Mouse (Mus musculus) hindbrain, postnatal 0 days (tissue): ENCODE measurements around the gene Taok3. TPM values are rescaled to one million over a fixed set of nuclear protein-coding genes. Genes with fewer than 3 reads are reported as not detected.

ENCODE experiments used
- ATAC-seq: fragments of 200-750 bp; cut with Nextera tagmentation; 2 replicates; pipeline ENCODE4 v1.8.0; 2017; ENCODE audit warnings: mild to moderate bottlenecking, moderate TSS enrichment, moderate library complexity
- DNase-seq: peaks from one replicate; pipeline ENCODE4 v3.0.0-alpha.2; 2015; ENCODE audit warnings: low spot score
- H3K27ac ChIP-seq: fragments of 300-500 bp; sonication (generic); 2 replicates; pipeline ENCODE4 v1.5.1; 2014; ENCODE audit warnings: mild to moderate bottlenecking
- H3K27me3 ChIP-seq: fragments of 300-500 bp; sonication (generic); 2 replicates; pipeline ENCODE4 v1.6.1; 2014; ENCODE audit warnings: low read length, mixed read lengths; ENCODE audit not compliant: insufficient read depth
- H3K36me3 ChIP-seq: fragments of 300-500 bp; sonication (generic); 2 replicates; pipeline ENCODE4 v1.6.1; 2014; ENCODE audit warnings: low read length, mixed read lengths; ENCODE audit not compliant: insufficient read depth
- H3K4me1 ChIP-seq: fragments of 300-500 bp; sonication (generic); 2 replicates; pipeline ENCODE4 v1.6.1; 2014; ENCODE audit warnings: antibody characterized with exemption, low read length, mixed read lengths; ENCODE audit not compliant: insufficient read depth
- H3K4me2 ChIP-seq: fragments of 300-500 bp; sonication (generic); 2 replicates; pipeline ENCODE4 v1.6.1; 2014; ENCODE audit warnings: low read depth, mild to moderate bottlenecking, low read length, moderate library complexity, mixed read lengths
- H3K4me3 ChIP-seq: fragments of 300-500 bp; sonication (generic); 2 replicates; pipeline ENCODE4 v1.5.1; 2014; ENCODE audit warnings: low read length
- H3K9ac ChIP-seq: fragments of 300-500 bp; sonication (generic); replicated peaks from 2 replicates; pipeline ENCODE4 v1.6.1; 2014; ENCODE audit warnings: mild to moderate bottlenecking, low read length, moderate library complexity, mixed read lengths
- H3K9me3 ChIP-seq: fragments of 300-500 bp; sonication (generic); 2 replicates; pipeline ENCODE4 v1.6.1; 2016; ENCODE audit warnings: low read length, mixed read lengths
- CTCF ChIP-seq: IDR thresholded peaks from 2 replicates; pipeline ENCODE4 v1.5.1; 2016; ENCODE audit warnings: antibody characterized with exemption, control low read depth, low read depth
- WGBS: fragments of 180-500 bp; shearing (Covaris S2); extraction: QIAGEN DNeasy Blood & Tissue Kit; methylation state at CpG from one replicate; pipeline ENCODE4 v1.1.7; 2014; 5-methylcytosine and 5-hydroxymethylcytosine counted together
- polyA plus RNA-seq: library from polyadenylated mRNA; unstranded; fragments of >200 nt; fragmentation: Nextera tagmentation; extraction: Ambion mirVana; gene quantifications from 2 replicates; pipeline ENCODE4 v1.2.1, GENCODE M21; 2015
- total RNA-seq: library from RNA; depleted of rRNA; stranded (reverse); fragments of >200 nt; gene quantifications from 2 replicates; pipeline ENCODE4 v1.2.3, GENCODE M21; 2014

Taok3 gene
- total and polyA plus RNA-seq, 2 experiments from 2014 or later, result 21.0 to 50.2 TPM

GRCm38 (mm10) chr5:117159326-117159725, 39.4 kb downstream of the Taok3 start:
- Histone ChIP-seq H3K4me1 (no peaks in the 10 kb centered on the region), H3K4me2 (no peak overlapping the region), H3K9me3 (no peaks in the 10 kb centered on the region), H3K9ac (no peak overlapping the region), H3K36me3 (no peaks in the 10 kb centered on the region), H3K4me3 (no peak overlapping the region), H3K27me3 (no peaks in the 10 kb centered on the region), H3K27ac (no peak overlapping the region)
- 76% methylated on average over 8 of the region's 8 CpGs for WGBS
- DNase-seq, result no peak
- no peak for ATAC-seq
- no peak for TF ChIP-seq CTCF

DNA sequence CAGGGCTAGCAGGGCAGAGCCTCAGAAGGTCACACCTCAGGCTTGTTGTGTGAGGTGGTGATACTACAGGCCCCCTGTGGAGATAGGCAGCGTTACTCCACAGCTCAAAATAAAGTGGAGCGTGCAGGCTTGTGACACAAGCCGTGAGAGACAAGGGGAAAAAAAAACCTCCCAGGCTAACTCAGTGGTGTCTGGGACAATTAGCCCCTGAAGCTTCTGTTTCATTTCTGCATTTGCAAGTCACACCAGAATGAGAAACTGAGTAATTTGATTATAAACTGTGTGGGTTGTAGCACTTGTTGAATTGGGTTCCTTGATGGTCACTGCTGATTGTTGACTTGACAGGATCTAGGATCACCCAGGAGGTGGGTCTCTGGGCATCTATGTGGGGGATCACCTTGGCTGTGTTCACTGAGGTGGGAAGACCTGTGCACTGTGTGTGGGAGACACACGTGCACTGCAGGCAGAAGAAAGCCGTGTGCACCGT, 39.9 kb downstream of the Taok3 start:
- ATAC-seq (no peak), DNase-seq (no peak)
- H3K4me1 ChIP-seq, result no peaks in the 10 kb centered on the region
- H3K27ac ChIP-seq, result no peak overlapping the region
- H3K36me3 ChIP-seq, result no peaks in the 10 kb centered on the region
- no peaks in the 10 kb centered on the region for H3K27me3 ChIP-seq
- no peak overlapping the region for H3K9ac ChIP-seq
- 61% methylated on average over 6 of the region's 6 CpGs for whole genome bisulfite sequencing
- H3K4me2 ChIP-seq, result no peak overlapping the region
- H3K4me3 ChIP-seq, result no peak overlapping the region
- TF ChIP-seq CTCF, result no peak
- H3K9me3 ChIP-seq, result no peaks in the 10 kb centered on the region

DNA sequence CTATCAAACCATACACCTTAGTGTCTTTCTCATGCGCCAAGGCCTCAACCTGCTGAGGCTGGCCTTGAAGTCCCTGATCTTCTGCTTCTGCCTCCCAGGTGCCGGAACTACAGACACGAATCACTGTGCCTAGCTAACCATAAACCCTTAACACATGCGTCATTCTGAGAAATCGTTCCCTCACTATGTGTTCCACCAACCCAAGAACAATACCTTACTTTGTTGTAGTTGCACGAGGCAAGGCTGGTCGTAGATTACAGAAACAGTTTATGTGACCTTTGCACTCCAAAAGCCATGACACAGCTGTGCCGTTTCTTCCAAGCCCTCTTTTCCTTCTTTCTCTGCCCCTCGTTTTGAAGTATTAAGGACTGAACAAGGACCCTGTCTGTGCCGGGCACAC, 40.6 kb downstream of the Taok3 start:
- H3K4me1 ChIP-seq, result no peaks in the 10 kb centered on the region
- H3K27ac ChIP-seq, result no peak overlapping the region
- no peaks in the 10 kb centered on the region for H3K36me3 ChIP-seq
- 72% methylated on average over 10 of the region's 10 CpGs for WGBS
- no peak for TF ChIP-seq CTCF
- no peaks in the 10 kb centered on the region for H3K9me3 ChIP-seq
- no peak overlapping the region for H3K4me3 ChIP-seq
- no peak overlapping the region for H3K9ac ChIP-seq
- no peak overlapping the region for H3K4me2 ChIP-seq
- no peak for ATAC-seq
- no peaks in the 10 kb centered on the region for H3K27me3 ChIP-seq
- DNase-seq, result no peak

DNA sequence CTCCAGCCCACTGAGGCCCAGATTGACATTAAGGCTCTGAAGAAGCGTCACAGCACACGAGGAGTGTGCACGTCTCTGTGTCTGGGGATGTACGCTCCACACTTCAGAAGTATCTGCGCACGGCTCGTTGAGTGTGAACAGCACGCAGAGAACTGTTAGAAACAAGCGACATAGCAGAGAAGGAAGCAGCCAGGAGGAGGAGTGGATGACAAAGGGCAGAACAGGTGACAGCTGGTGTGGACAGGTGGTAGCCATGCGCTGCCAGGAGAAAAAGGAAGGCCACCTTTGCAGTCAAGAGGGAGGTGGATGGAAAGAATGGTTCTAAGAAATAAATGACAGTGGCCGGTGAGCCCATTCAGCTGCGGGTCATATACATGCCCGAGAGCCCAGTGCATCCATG, 43.9 kb downstream of the Taok3 start:
- TF ChIP-seq CTCF, result no peak
- Histone ChIP-seq H3K4me3 (no peak overlapping the region), H3K27ac (no peak overlapping the region), H3K4me2 (no peak overlapping the region), H3K27me3 (no peaks in the 10 kb centered on the region), H3K9ac (no peak overlapping the region), H3K4me1 (no peaks in the 10 kb centered on the region), H3K36me3 (no peaks in the 10 kb centered on the region), H3K9me3 (no peaks in the 10 kb centered on the region)
- 80% methylated on average over 13 of the region's 13 CpGs for WGBS
- no peak for ATAC-seq
- no peak for DNase-seq

DNA sequence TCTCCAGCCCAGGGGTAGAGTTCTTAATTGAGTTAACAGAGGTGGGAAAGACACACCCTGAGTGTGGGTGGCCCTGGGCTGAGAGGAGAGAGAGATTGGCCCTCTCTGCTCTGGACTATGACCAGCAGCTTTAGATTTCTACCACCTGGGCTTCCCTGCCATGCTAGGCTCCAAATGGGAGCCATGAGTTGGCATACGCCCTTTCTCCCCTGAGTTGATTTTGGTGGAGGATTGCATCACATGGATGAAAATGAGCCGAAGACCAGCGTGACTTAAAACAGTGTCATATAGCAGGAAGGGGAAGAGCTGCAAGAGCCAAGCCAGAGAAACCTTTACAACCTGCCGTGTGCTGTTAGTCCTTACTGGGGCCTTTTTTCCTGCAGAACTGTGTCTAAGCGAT, 44.6 kb downstream of the Taok3 start:
- no peaks in the 10 kb centered on the region for H3K36me3 ChIP-seq
- no peak overlapping the region for H3K4me3 ChIP-seq
- H3K4me1 ChIP-seq, result no peaks in the 10 kb centered on the region
- H3K4me2 ChIP-seq, result no peak overlapping the region
- TF ChIP-seq CTCF, result no peak
- H3K27me3 ChIP-seq, result no peaks in the 10 kb centered on the region
- ATAC-seq (no peak), DNase-seq (no peak)
- no peak overlapping the region for H3K9ac ChIP-seq
- no peaks in the 10 kb centered on the region for H3K9me3 ChIP-seq
- WGBS, result 91% methylated on average over 5 of the region's 5 CpGs
- no peak overlapping the region for H3K27ac ChIP-seq

- Histone ChIP-seq H3K27me3 (no peaks in the 10 kb centered on the region), H3K4me1 (no peaks in the 10 kb centered on the region), H3K9ac (no peak overlapping the region), H3K9me3 (no peaks in the 10 kb centered on the region), H3K27ac (no peak overlapping the region), H3K4me3 (no peak overlapping the region), H3K4me2 (no peak overlapping the region), H3K36me3 (no peaks in the 10 kb centered on the region)
- ATAC-seq, result no peak
- 94% methylated on average over 2 of the region's 2 CpGs for WGBS
- no peak for TF ChIP-seq CTCF
- no peak for DNase-seq
Measured at GRCm38 (mm10) chr5:117164923-117165322, 45.0 kb downstream of the Taok3 start.

- Histone ChIP-seq H3K4me2 (no peak overlapping the region), H3K36me3 (no peaks in the 10 kb centered on the region), H3K9ac (no peak overlapping the region), H3K4me3 (no peak overlapping the region), H3K27me3 (no peaks in the 10 kb centered on the region), H3K27ac (no peak overlapping the region), H3K4me1 (no peaks in the 10 kb centered on the region), H3K9me3 (no peaks in the 10 kb centered on the region)
- DNase-seq (no peak), ATAC-seq (no peak)
- 78% methylated on average over 2 of the region's 2 CpGs for WGBS
- TF ChIP-seq CTCF, result no peak
Measured at GRCm38 (mm10) chr5:117165946-117166345, 46.0 kb downstream of the Taok3 start.
